Mouse (Mus musculus) cerebellum, adult 18-20 months (tissue): ENCODE measurements around the gene Psmc4.

Experiments used
- DNase-seq, 2 experiments: peaks; one replicate each; pipeline ENCODE4 v3.0.0; 2021

Gene Psmc4

DNA sequence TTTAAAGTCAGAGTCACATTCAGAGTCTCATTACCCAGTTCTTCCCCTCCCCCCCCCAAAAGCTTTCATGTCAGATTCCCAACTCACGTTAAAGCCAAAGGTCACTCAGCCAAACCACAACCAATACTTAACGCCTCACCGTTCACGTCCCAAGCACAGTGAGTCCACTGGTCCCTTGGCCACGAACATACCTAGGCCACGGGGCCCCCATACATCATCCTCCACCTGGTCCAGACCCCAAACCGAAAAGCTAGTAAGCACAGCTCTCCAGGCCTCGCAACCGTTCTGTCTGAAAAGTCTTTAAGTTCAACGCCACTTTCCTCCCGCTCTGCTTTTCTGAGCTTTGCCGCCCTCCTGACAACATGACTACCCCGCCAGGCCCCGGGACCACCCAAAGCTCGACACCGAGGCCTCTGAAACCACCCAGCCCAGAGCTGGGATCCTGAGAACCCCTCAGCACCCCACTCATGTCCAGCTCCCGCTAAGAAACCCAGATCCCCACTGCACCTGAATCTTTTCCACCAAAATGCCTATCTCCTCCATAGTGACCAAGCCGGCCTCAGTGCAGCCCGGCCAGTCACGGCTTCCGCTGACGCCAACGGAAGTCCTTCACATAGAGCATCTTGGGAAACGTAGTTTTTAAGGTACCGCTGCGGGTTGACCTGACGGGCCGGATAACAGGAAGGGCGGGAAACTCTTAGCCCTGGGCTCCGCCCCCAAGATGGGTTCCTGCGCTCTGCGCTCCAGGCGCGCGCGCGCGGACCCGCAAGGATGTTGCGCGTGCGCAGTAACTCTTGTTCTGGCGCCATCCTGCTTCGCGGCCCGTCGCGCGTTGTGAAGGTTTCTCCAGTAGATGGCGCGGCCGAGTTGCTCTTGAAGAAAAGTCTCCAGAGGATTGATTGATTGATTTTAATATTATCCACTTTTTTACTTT lies at the start of gene Psmc4:
Gene Psmc4 (minus strand): TSS at position 626 of the 934 bp plus-strand sequence.
- peak; percentile 98 to 99 for DNase-seq

DNA sequence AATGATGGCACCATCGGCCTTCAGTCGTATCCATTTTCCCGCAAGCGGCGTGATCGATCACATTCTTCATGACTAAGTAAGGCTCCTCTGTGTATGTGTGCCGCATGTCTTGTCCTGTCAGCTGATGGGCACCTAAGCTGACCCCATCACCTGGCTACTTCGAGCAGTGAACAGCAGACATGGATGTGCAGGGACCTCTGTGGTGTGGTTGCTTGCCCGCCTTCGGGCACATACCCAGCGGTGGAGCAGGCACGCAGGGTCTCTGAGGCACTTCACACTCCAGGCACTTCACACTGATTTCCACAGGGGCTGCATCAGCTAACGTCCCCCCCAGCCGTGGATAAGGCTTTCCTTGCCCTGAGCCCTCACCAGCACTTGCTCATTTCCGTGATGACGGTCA lies 49.2 kb upstream of the Psmc4 start:
- no peak for DNase-seq

DNA sequence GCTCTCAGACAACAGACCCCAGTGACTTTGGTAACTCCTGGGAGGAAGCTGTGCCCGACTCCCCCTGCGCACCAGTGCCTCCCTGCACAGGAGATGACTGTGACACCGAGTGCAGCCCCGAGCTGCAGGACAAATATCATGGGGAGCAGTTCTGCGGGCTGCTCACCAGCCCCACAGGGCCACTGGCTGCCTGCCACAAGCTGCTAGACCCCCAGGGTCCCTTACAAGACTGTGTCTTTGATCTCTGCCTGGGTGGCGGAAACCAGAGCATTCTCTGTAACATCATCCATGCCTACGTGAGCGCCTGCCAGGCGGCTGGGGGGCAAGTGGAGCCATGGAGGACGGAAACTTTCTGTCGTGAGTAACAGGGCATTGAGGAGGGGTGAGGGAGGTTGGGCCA lies 43.6 kb upstream of the Psmc4 start:
- no peak for DNase-seq

DNA sequence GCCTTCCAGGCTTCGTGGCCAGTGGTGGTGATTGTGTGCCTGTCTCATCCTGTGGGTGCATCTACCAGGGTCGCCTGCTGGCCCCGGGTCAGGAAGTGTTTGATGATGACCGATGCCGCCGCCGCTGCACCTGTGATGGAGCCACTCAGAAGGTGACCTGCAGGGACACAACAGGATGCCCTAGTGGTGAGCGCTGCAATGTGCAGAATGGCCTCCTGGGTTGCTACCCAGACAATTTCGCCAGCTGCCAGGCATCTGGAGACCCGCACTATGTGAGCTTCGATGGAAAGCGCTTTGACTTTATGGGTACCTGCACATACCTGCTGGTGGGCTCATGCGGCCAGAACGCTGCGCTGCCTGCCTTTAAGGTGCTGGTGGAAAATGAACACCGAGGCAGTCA lies 36.3 kb upstream of the Psmc4 start:
- DNase-seq = no peak

DNA sequence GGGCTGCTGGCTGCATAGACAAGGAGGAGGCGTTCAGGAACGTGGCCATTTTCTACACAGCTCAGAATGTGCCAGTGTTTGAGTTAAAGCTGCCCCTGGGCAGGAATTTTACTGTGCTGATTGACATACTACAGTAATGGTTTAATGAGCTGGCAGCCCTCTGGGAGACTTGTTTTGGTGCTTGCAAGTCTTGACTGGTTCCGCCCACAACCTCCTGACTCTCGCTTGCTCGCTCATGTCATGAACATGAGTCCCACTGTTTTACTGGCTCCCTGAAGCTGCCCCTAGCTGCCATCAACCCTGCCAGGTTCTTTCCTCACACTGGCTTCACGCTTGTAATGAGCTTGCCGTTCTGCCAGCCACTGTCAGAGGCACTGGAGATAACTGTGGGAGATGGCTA lies 34.3 kb upstream of the Psmc4 start:
- DNase-seq = no peak

DNA sequence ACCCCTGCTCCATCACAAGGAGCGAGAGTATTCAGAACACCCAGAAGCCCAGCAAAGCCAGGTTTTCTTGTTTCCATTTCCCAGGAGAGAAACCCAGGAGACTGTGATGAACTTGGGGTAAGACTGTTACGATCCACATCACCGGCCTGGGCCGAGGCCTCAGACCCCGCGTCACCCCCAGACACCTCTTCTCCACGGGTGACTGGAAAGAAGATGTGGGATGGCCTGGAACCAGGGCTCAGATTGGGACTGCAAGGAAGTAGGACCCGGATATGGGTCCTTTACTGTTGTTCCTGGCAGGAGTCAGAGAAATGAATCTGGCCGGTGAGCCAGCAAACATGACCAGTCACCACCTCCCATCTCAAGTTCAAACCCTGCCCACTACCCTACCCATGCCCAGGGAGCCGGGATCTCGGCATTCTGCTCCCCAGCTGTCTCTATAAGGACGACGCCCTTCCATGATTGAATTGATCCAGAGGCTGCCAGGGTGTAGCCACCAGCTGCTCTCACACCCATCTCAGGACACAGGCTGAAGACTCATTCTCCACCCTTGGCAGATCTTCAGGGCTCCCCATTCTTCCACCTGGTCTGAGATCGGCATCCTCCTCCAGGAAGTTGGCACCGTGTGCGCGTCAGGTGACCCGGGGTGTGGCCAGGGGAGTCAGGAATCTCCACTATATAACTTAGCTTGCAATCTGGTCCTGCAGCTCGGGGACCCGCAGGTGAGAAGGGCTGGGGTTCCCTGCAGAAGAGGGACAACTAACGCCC lies 20.8 kb upstream of the Psmc4 start, which contains the start of gene Fcgbp:
Gene Fcgbp (plus strand): TSS at position 706 of the 768 bp plus-strand sequence.
- no peak for DNase-seq

DNA sequence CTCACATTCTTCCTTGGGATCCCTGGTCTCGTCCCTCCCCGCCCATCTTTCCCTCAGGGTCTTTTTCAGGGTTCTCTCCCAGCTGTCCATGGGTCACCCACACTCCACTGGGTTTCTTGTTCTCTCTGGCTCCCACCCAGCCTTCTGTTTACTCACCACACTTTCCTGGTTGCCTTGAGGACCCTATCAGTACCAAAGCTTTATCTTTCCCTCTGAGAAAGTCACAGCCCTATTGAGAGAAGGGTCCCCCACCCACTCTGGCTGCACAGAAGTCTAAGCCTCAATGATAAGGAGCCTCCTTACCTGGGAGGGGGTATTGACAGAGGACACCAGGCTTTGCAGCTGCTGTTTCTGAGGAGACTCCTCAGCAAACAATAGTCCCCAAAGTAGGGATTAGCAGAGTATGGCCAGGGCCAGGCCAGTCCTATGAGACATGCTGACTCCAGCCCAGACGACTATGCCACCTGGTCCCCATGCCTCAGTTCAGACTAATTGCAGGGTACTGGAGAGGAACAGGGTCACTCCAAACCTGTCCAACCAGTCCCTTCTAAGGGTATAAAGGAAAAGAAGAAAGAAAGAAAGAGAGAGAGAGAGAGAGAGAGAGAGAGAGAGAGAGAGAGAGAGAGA lies 19.8 kb upstream of the Psmc4 start:
- no peak for DNase-seq

DNA sequence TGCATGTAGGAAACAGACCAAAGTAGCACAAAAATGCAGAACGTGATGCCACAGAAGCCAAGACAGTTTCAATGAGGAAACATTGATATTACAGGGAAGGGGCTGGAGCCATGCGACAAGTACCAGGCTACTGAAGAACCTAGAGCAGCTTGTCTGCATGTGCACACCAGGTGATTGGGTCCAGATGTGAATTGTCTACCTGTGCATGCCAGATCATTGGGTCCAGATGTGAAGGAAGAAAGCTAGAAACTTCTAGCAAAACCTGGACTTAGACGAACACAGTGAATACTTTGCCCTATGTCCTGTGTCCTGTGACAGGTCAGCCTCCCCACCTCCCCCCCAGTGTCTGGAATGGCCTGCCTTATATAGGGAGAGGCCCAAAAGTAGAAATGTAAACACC lies 18.8 kb upstream of the Psmc4 start:
- DNase-seq = no peak

DNA sequence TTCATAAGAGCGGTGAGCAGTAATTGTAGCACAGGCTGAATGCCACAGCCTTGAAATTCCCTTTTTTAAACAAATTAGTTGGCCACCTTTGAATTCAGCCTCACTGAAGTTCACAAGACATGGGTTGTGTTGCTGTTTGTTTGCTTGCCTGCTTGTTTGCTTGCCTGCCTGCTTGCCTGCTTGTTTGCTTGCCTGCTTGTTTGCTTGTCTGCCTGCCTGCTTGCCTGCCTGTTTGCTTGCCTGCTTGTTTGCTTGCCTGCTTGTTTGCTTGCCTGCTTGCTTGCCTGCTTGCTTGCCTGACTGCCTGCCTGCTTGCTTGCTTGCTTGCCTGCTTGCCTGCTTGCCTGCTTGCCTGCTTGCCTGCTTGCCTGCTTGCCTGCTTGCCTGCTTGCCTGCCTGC lies 10.1 kb upstream of the Psmc4 start:
- DNase-seq = no peak

DNA sequence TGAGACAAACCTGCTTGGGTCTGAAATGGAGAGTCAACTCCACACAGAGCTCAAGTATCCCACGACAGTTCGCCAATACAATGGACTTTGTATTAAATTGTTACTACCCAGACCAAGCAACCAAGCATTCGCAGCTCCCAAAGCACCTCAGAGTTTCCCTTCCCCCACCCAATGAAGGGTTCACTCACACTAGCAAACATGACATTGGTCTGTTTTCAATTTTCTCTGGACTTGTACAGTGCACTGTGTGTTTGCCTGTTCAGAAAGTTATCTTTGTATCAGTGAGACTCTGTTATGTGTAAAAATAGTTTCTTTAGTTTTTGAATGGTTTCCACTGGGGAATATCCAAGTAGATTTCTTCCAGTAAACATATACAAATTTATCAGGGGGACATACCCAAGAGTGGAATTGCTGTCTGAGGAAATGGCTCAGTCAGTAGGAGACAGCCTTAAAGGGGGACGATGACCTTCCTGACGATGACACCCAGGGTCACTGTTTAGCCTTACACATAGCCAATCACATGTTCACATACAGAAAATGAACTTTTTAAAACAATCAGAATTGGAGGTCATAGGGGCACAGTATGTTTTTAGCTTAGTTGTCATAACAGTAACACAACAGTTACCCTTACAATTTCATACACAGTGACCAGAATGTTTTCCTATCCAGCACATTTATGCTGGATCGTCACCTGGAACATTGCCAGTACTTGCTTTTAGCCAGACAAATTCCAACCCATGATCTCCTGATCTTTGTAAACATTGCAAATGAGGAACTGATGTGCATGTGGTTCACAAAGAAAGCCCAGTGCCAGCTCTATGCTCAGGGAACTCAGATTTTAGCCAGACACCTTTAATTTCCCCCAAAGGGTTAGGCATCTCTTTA lies 3.4 kb upstream of the Psmc4 start:
- DNase-seq = no peak

DNA sequence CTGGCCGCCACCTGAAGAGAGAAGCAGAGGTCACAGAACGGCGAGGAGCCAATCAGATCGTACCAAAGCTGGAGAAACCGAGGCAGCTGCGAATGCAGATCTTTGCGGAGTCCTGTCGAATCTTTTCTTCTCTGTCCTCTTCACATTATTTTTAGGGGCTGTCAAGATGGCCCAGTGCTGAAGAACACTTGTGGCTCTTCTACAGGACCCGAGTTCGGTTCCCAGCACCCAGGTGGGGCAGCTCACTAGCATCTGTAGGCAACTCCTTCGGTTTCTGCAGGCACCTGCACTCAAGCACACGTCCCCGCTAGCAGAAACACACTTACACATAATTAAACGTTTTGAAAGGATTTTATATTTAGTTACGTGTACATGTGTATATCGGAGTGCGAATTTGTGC lies 683 bp upstream of the Psmc4 start:
- peak; percentile 31 to 35 for DNase-seq

DNA sequence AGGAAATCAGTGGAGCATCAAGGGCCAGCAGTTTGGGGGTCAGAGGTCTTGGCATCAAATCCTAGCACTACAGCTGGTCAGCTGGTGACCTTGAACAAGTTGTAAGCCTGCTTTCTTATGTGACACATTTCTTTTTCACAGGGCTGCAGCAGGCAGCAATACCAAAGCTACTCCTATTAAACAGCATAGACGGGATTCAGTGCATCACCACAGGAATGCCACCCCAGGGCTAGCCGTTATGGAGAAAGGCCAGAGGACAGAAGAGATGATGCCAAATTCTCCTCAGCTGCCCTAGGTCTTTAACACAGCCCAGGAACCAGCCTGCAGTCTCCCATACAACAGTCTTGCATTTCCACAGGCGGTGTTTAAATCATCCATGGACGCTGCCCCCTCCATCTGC lies 5.4 kb downstream of the Psmc4 start:
- DNase-seq = no peak

DNA sequence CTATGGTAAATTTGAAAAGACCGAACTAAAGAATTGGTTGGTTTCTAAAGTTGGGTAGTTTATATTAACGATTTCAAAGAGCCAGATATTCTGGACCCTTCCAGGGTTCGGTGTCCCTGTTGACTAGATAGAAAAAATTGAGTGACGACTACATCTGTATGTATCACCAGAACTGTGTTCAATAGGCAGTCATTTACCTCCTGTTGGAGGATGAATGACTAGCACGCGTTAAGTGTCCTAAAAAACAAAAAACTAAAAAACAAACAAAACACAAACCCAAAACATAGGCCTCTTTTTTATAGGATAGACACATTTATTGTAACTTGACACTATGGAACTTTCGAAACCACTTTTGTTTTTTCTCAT lies 35.5 kb downstream of the Psmc4 start:
- no peak for DNase-seq

DNA sequence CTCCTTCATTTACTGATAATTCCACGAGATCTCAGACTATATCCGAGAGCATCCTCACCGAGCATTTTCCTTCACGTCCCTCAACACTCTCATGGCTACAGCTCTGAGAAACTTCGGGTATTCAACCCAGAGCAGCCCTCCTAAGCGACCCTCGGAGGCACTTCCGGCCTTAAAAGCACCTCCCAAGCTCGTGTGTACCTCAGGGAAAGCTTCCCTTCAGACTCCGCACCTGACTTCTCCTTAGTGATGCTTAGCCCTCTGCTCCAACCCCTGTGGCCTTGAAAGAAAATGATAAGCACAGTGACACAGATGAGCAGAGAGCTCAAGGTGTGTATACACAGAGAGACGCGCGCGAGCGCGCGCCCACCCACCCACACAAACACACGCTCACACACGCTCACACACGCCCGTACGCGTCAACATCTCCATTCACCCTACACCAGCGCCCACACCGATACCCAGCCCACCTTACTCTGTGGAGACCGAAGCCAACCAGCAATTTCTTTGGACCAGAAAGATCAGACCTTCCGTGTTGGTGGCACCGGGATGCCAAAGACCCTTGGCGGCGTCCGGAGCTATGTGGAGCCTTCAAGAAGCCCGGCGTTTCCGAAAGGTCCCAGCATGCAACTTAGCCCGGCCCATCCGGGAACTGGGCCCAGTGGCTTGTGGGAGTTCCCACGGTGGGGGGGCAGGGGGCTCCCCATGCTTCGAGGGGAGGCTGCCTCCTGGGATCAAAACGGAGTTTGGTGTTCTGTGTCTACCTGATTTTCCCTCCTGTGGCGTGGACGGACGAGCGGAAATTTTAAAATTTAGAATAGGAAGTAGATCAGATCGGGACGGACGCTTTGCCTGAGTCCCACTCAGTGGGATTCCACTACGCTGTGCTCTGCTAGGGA lies 36.1 kb downstream of the Psmc4 start, which contains the start of gene Zfp850:
Gene Zfp850 (minus strand): TSS at position 567 of the 896 bp plus-strand sequence.
- peak; percentile 73 to 82 for DNase-seq

DNA sequence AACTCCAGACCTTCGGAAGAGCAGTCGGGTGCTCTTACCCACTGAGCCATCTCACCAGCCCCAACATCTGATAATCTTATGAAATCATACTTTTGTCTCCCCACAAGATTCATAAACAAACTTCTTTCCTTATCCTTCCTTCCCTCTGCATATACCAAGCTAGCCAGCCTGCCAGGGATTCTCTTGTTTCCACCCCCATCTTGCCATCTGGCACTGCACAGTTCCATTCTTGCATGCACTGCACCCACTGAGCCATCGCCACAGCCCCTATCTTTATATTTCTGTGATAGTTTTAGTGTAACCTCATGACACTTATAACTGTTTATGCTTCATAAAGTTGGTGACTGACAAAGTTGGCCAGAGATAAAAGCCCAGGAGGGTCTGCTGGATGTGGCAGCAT lies 39.6 kb downstream of the Psmc4 start:
- no peak for DNase-seq
